Mouse (Mus musculus): ENCODE measurements at regions not wholly inside any gene's neighbourhood (a gene's known extent, or its start where the extent isn't known, plus 50 kb on each side); places are given as distances from the start of the nearest gene placed in this dataset.

GRCm38 (mm10) chr10:83964838-83965237 lies 242.2 kb downstream of the 1500009L16Rik start:
- 82% methylated on average over 5 of the region's 5 CpGs for WGBS
- no peak for ATAC-seq (ENCODE audit: insufficient number of reproducible peaks, insufficient read depth, low FRiP score, low read depth)

GRCm38 (mm10) chr10:83970501-83970900 lies 247.8 kb downstream of the 1500009L16Rik start:
- Histone ChIP-seq H3K36me3 (ENCODE audit: control insufficient read depth, insufficient read depth, low read length) (no peaks in the 10 kb centered on the region), H3K4me3 (ENCODE audit: control insufficient read depth in 1 of 2, insufficient read depth in 1 of 2, low read depth in 1 of 2, low read length in 2 of 2) (no peak overlapping the region), H3K4me1 (ENCODE audit: control insufficient read depth in 2 of 2, insufficient read depth in 2 of 2, low read length in 2 of 2) (peaks cover 4 to 5% of the 10 kb centered on the region in 2 experiments; a peak in 2 of 4 replicates), H3K9me3 (ENCODE audit: control insufficient read depth, low read length) (no peaks in the 10 kb centered on the region), H3K9ac (ENCODE audit: low read length) (no peak overlapping the region), H3K27ac (replicated peaks in 1 of 2; ENCODE audit: control insufficient read depth in 1 of 2, insufficient read depth in 1 of 2, low read depth in 2 of 2, low read length in 2 of 2) (no peak overlapping the region), H3K27me3 (ENCODE audit: control insufficient read depth, insufficient read depth, low read length) (0 out of 2 replicates have a peak, but pooled peaks cover 3% of the 10 kb centered on the region), H3K4me2 (ENCODE audit: low read length) (no peak overlapping the region)
- 62% methylated on average over 3 of the region's 3 CpGs for WGBS
- ATAC-seq (ENCODE audit: insufficient number of reproducible peaks, insufficient read depth, low FRiP score, low read depth), result no peak

More at GRCm38 (mm10) chr10:83964838-83965237, 242.2 kb downstream of the 1500009L16Rik start:
- no peaks in the 10 kb centered on the region for H3K9me3 ChIP-seq (ENCODE audit: control insufficient read depth, low read length)
- H3K36me3 ChIP-seq (ENCODE audit: control insufficient read depth, insufficient read depth, low read length), result no peaks in the 10 kb centered on the region
- no peak overlapping the region for H3K9ac ChIP-seq (ENCODE audit: low read length)
- no peaks in the 10 kb centered on the region for H3K4me1 ChIP-seq (ENCODE audit: control insufficient read depth in 2 of 2, insufficient read depth in 2 of 2, low read length in 2 of 2)
- H3K27me3 ChIP-seq (ENCODE audit: control insufficient read depth, insufficient read depth, low read length), result 0 out of 2 replicates have a peak, but pooled peaks cover 3% of the 10 kb centered on the region
- no peak overlapping the region for H3K4me2 ChIP-seq (ENCODE audit: low read length)
- no peak overlapping the region for H3K27ac ChIP-seq (replicated peaks in 1 of 2; ENCODE audit: control insufficient read depth in 1 of 2, insufficient read depth in 1 of 2, low read depth in 2 of 2, low read length in 2 of 2)
- no peak overlapping the region for H3K4me3 ChIP-seq (ENCODE audit: control insufficient read depth in 1 of 2, insufficient read depth in 1 of 2, low read depth in 1 of 2, low read length in 2 of 2)

DNA sequence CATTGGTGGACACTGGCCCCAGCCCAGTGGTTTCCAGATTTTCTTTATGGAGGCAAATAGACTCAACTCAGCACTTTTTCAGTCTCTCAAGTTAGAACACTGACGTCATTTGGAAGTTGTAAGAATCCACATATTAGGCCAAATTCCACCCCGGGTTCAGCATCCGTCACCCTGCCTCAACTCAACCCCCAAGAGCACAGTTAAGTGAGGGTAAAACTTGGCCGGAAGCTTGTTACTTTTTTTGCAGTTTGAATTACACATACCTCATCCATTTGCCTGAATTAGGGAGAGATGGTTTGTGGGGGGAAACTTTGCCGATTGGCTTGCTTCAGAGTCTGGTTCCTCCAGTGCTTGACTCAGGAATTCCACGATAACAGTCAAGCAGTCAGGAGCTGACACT lies 251.9 kb downstream of the 1500009L16Rik start:
- peak overlapping the region in 1 of 2 experiments; percentile 28; a peak in 1 of 4 replicates for H3K27ac ChIP-seq (replicated peaks in 1 of 2; ENCODE audit: control insufficient read depth in 1 of 2, insufficient read depth in 1 of 2, low read depth in 2 of 2, low read length in 2 of 2)
- H3K27me3 ChIP-seq (ENCODE audit: control insufficient read depth, insufficient read depth, low read length), result no peaks in the 10 kb centered on the region
- no peak overlapping the region for H3K9ac ChIP-seq (ENCODE audit: low read length)
- 51% methylated on average over 6 of the region's 6 CpGs for WGBS
- peaks cover 4 to 5% of the 10 kb centered on the region in 2 experiments; a peak in 2 of 4 replicates for H3K4me1 ChIP-seq (ENCODE audit: control insufficient read depth in 2 of 2, insufficient read depth in 2 of 2, low read length in 2 of 2)
- no peak overlapping the region for H3K4me3 ChIP-seq (ENCODE audit: control insufficient read depth in 1 of 2, insufficient read depth in 1 of 2, low read depth in 1 of 2, low read length in 2 of 2)
- H3K9me3 ChIP-seq (ENCODE audit: control insufficient read depth, low read length), result no peaks in the 10 kb centered on the region
- H3K36me3 ChIP-seq (ENCODE audit: control insufficient read depth, insufficient read depth, low read length), result no peaks in the 10 kb centered on the region
- no peak overlapping the region for H3K4me2 ChIP-seq (ENCODE audit: low read length)
- no peak for ATAC-seq (ENCODE audit: insufficient number of reproducible peaks, insufficient read depth, low FRiP score, low read depth)

DNA sequence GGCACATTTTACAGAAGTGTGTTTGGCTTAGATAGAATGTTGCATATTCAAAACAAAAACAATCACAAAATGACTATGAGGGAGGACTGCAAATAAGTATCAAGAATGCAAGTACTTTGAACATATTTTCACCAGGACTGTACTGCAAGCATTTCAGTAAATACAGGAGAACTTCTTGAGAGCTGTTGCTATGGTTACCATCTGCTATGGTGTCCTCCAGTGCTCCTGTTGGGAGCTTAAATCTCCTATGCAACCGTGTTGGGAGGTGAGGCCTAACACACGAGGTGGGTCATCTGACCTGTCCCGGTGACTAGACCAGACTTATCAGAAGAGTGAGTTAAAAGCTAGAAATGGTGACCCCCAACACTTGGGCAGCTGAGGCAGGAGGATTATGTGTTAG lies 253.9 kb downstream of the 1500009L16Rik start:
- H3K9ac ChIP-seq (ENCODE audit: low read length), result no peak overlapping the region
- no peak overlapping the region for H3K4me2 ChIP-seq (ENCODE audit: low read length)
- H3K27me3 ChIP-seq (ENCODE audit: control insufficient read depth, insufficient read depth, low read length), result no peaks in the 10 kb centered on the region
- H3K27ac ChIP-seq (replicated peaks in 1 of 2; ENCODE audit: control insufficient read depth in 1 of 2, insufficient read depth in 1 of 2, low read depth in 2 of 2, low read length in 2 of 2), result no peak overlapping the region
- H3K4me1 ChIP-seq (ENCODE audit: control insufficient read depth in 2 of 2, insufficient read depth in 2 of 2, low read length in 2 of 2), result peaks cover 2 to 5% of the 10 kb centered on the region in 2 experiments; a peak in 2 of 4 replicates
- no peak overlapping the region for H3K4me3 ChIP-seq (ENCODE audit: control insufficient read depth in 1 of 2, insufficient read depth in 1 of 2, low read depth in 1 of 2, low read length in 2 of 2)
- H3K36me3 ChIP-seq (ENCODE audit: control insufficient read depth, insufficient read depth, low read length), result no peaks in the 10 kb centered on the region
- no peak for ATAC-seq (ENCODE audit: insufficient number of reproducible peaks, insufficient read depth, low FRiP score, low read depth)
- no peaks in the 10 kb centered on the region for H3K9me3 ChIP-seq (ENCODE audit: control insufficient read depth, low read length)
- WGBS, result 51% methylated on average over 3 of the region's 3 CpGs

- no peaks in the 10 kb centered on the region for H3K36me3 ChIP-seq (ENCODE audit: control insufficient read depth, insufficient read depth, low read length)
- H3K27me3 ChIP-seq (ENCODE audit: control insufficient read depth, insufficient read depth, low read length), result no peaks in the 10 kb centered on the region
- H3K4me3 ChIP-seq (ENCODE audit: control insufficient read depth in 1 of 2, insufficient read depth in 1 of 2, low read depth in 1 of 2, low read length in 2 of 2), result no peak overlapping the region
- WGBS, result 89% methylated on average over 2 of the region's 2 CpGs
- no peaks in the 10 kb centered on the region for H3K9me3 ChIP-seq (ENCODE audit: control insufficient read depth, low read length)
- H3K4me2 ChIP-seq (ENCODE audit: low read length), result no peak overlapping the region
- H3K4me1 ChIP-seq (ENCODE audit: control insufficient read depth in 2 of 2, insufficient read depth in 2 of 2, low read length in 2 of 2), result no peaks in the 10 kb centered on the region
- H3K27ac ChIP-seq (replicated peaks in 1 of 2; ENCODE audit: control insufficient read depth in 1 of 2, insufficient read depth in 1 of 2, low read depth in 2 of 2, low read length in 2 of 2), result no peak overlapping the region
- no peak for ATAC-seq (ENCODE audit: insufficient number of reproducible peaks, insufficient read depth, low FRiP score, low read depth)
- no peak overlapping the region for H3K9ac ChIP-seq (ENCODE audit: low read length)
Measured at GRCm38 (mm10) chr10:83979930-83980329, 257.3 kb downstream of the 1500009L16Rik start.

GRCm38 (mm10) chr10:83984697-83985415 lies 262.2 kb downstream of the 1500009L16Rik start:
- H3K27ac ChIP-seq (replicated peaks in 1 of 2; ENCODE audit: control insufficient read depth in 1 of 2, insufficient read depth in 1 of 2, low read depth in 2 of 2, low read length in 2 of 2), result no peak overlapping the region
- H3K27me3 ChIP-seq (ENCODE audit: control insufficient read depth, insufficient read depth, low read length), result no peaks in the 10 kb centered on the region
- no peak overlapping the region for H3K4me3 ChIP-seq (ENCODE audit: control insufficient read depth in 1 of 2, insufficient read depth in 1 of 2, low read depth in 1 of 2, low read length in 2 of 2)
- 70% methylated on average over 12 of the region's 12 CpGs for WGBS
- H3K4me2 ChIP-seq (ENCODE audit: low read length), result no peak overlapping the region
- no peaks in the 10 kb centered on the region for H3K4me1 ChIP-seq (ENCODE audit: control insufficient read depth in 2 of 2, insufficient read depth in 2 of 2, low read length in 2 of 2)
- H3K36me3 ChIP-seq (ENCODE audit: control insufficient read depth, insufficient read depth, low read length), result no peaks in the 10 kb centered on the region
- H3K9me3 ChIP-seq (ENCODE audit: control insufficient read depth, low read length), result no peaks in the 10 kb centered on the region
- no peak for ATAC-seq (ENCODE audit: insufficient number of reproducible peaks, insufficient read depth, low FRiP score, low read depth)
- no peak overlapping the region for H3K9ac ChIP-seq (ENCODE audit: low read length)

- Histone ChIP-seq H3K9ac (ENCODE audit: low read length) (no peak overlapping the region), H3K27me3 (ENCODE audit: control insufficient read depth, insufficient read depth, low read length) (no peaks in the 10 kb centered on the region), H3K27ac (replicated peaks in 1 of 2; ENCODE audit: control insufficient read depth in 1 of 2, insufficient read depth in 1 of 2, low read depth in 2 of 2, low read length in 2 of 2) (0 out of 4 replicates have a peak overlapping the region, but pooled peaks of 1 of the 2 experiments have one; percentile 45), H3K9me3 (ENCODE audit: control insufficient read depth, low read length) (no peaks in the 10 kb centered on the region), H3K4me3 (ENCODE audit: control insufficient read depth in 1 of 2, insufficient read depth in 1 of 2, low read depth in 1 of 2, low read length in 2 of 2) (no peak overlapping the region), H3K4me1 (ENCODE audit: control insufficient read depth in 2 of 2, insufficient read depth in 2 of 2, low read length in 2 of 2) (peaks cover 13 to 15% of the 10 kb centered on the region in 2 experiments), H3K36me3 (ENCODE audit: control insufficient read depth, insufficient read depth, low read length) (no peaks in the 10 kb centered on the region), H3K4me2 (ENCODE audit: low read length) (no peak overlapping the region)
- no peak for ATAC-seq (ENCODE audit: insufficient number of reproducible peaks, insufficient read depth, low FRiP score, low read depth)
- WGBS, result 60% methylated on average over 11 of the region's 11 CpGs
Measured at GRCm38 (mm10) chr10:83992577-83993305, 270.1 kb downstream of the 1500009L16Rik start.
